Mouse (Mus musculus): Measurements from ENCODE around the gene Gm1673.

GRCm38 (mm10) chr5:34030101-34030500, 46.9 kb downstream of the Gm1673 start:
- TF ChIP-seq CTCF (IDR thresholded peaks at IDR 0.05; ENCODE audit: control insufficient read depth, insufficient read depth, insufficient read length) (no peak), USF1 (IDR thresholded peaks at IDR 0.05; ENCODE audit: low read depth) (no peak), MAX (IDR thresholded peaks at IDR 0.05) (no peak)

Data from C2C12 (cell line).